Mouse (Mus musculus) 416B (cell line): ENCODE data around the gene Slc25a21.

Experiments used
- DNase-seq: peaks from one replicate; pipeline ENCODE4 v3.0.0; 2011; ENCODE audit warnings: low read depth

Gene Slc25a21

GRCm38 (mm10) chr12:56877796-56878195 lies 319.5 kb downstream of the Slc25a21 start:
- DNase-seq: no peak

GRCm38 (mm10) chr12:56876549-56876948 lies 320.7 kb downstream of the Slc25a21 start:
- DNase-seq: no peak

GRCm38 (mm10) chr12:56873204-56873603 lies 324.1 kb downstream of the Slc25a21 start:
- no peak for DNase-seq

GRCm38 (mm10) chr12:56870569-56870968 lies 326.7 kb downstream of the Slc25a21 start:
- no peak for DNase-seq

GRCm38 (mm10) chr12:56863873-56864562 lies 333.3 kb downstream of the Slc25a21 start:
- no peak for DNase-seq

GRCm38 (mm10) chr12:56852679-56853078 lies 344.6 kb downstream of the Slc25a21 start:
- no peak for DNase-seq

GRCm38 (mm10) chr12:56851464-56851863 lies 345.8 kb downstream of the Slc25a21 start:
- no peak for DNase-seq

- DNase-seq: no peak
Measured at GRCm38 (mm10) chr12:56829945-56830344, 367.3 kb downstream of the Slc25a21 start.

GRCm38 (mm10) chr12:56829455-56829883 lies 367.8 kb downstream of the Slc25a21 start:
- no peak for DNase-seq

GRCm38 (mm10) chr12:56827808-56828384 lies 369.4 kb downstream of the Slc25a21 start:
- DNase-seq: no peak

- DNase-seq: no peak
Measured at GRCm38 (mm10) chr12:56824688-56825087, 372.6 kb downstream of the Slc25a21 start.

GRCm38 (mm10) chr12:56822122-56822521 lies 375.1 kb downstream of the Slc25a21 start:
- DNase-seq: no peak

- no peak for DNase-seq
Measured at GRCm38 (mm10) chr12:56820604-56821003, 376.7 kb downstream of the Slc25a21 start.

- DNase-seq: no peak
Measured at GRCm38 (mm10) chr12:56807483-56807882, 389.8 kb downstream of the Slc25a21 start.

- DNase-seq: no peak
Measured at GRCm38 (mm10) chr12:56807078-56807477, 390.2 kb downstream of the Slc25a21 start.

- DNase-seq: no peak
Measured at GRCm38 (mm10) chr12:56804487-56804886, 392.8 kb downstream of the Slc25a21 start.

GRCm38 (mm10) chr12:56798641-56799415 lies 398.4 kb downstream of the Slc25a21 start:
- no peak for DNase-seq

GRCm38 (mm10) chr12:56789236-56789635 lies 408.0 kb downstream of the Slc25a21 start:
- no peak for DNase-seq

- no peak for DNase-seq
Measured at GRCm38 (mm10) chr12:56785250-56785649, 412.0 kb downstream of the Slc25a21 start.

- no peak for DNase-seq
Measured at GRCm38 (mm10) chr12:56781196-56781595, 416.1 kb downstream of the Slc25a21 start.

- DNase-seq: no peak
Measured at GRCm38 (mm10) chr12:56779621-56780020, 417.7 kb downstream of the Slc25a21 start.

GRCm38 (mm10) chr12:56773941-56774340 lies 423.3 kb downstream of the Slc25a21 start:
- DNase-seq: no peak

- DNase-seq: no peak
Measured at GRCm38 (mm10) chr12:56769421-56769820, 427.9 kb downstream of the Slc25a21 start.
